Mouse (Mus musculus) forebrain, postnatal 0 days (tissue): ENCODE data around the gene Rora. TPM values are rescaled to one million over a fixed set of nuclear protein-coding genes. Genes with fewer than 3 reads are reported as not detected.

ENCODE experiments used
- ATAC-seq: fragments of 200-750 bp; cut with Nextera tagmentation; 2 replicates; pipeline ENCODE4 v1.8.0; 2017; ENCODE audit warnings: mild to moderate bottlenecking, moderate library complexity
- DNase-seq: peaks from one replicate; pipeline ENCODE4 v3.0.0-alpha.2; 2015
- H3K27ac ChIP-seq: fragments of 300-500 bp; sonication (generic); 2 replicates; pipeline ENCODE4 v1.5.1; 2014; ENCODE audit warnings: low read depth, mild to moderate bottlenecking, antibody characterized with exemption, low read length, moderate library complexity, mixed read lengths
- H3K27me3 ChIP-seq: fragments of 300-500 bp; sonication (generic); 2 replicates; pipeline ENCODE4 v1.6.1; 2014; ENCODE audit warnings: mild to moderate bottlenecking, low read length, mixed read lengths; ENCODE audit not compliant: insufficient read depth
- H3K36me3 ChIP-seq: fragments of 300-500 bp; sonication (generic); 2 replicates; pipeline ENCODE4 v1.6.1; 2014; ENCODE audit warnings: mild to moderate bottlenecking, moderate library complexity; ENCODE audit not compliant: insufficient read depth
- H3K4me1 ChIP-seq: fragments of 300-500 bp; sonication (generic); 2 replicates; pipeline ENCODE4 v1.6.1; 2014; ENCODE audit warnings: antibody characterized with exemption; ENCODE audit not compliant: insufficient read depth
- H3K4me2 ChIP-seq: fragments of 300-500 bp; sonication (generic); 2 replicates; pipeline ENCODE4 v1.6.1; 2014; ENCODE audit warnings: low read depth, mild to moderate bottlenecking, moderate library complexity
- H3K4me3 ChIP-seq: fragments of 300-500 bp; sonication (generic); 2 replicates; pipeline ENCODE4 v1.5.1; 2014; ENCODE audit warnings: low read depth, low read length, mixed read lengths
- H3K9ac ChIP-seq: fragments of 300-500 bp; sonication (generic); 2 replicates; pipeline ENCODE4 v1.6.1; 2014; ENCODE audit warnings: mild to moderate bottlenecking
- H3K9me3 ChIP-seq: fragments of 300-500 bp; sonication (generic); 2 replicates; pipeline ENCODE4 v1.6.1; 2016; ENCODE audit warnings: low read length
- CTCF ChIP-seq: sonication (generic); IDR thresholded peaks from 2 replicates; pipeline ENCODE4 v1.5.1; 2016; ENCODE audit warnings: antibody characterized with exemption, control low read depth, low read depth
- WGBS: fragments of 180-500 bp; shearing (Covaris S2); extraction: QIAGEN DNeasy Blood & Tissue Kit; methylation state at CpG from one replicate; pipeline ENCODE4 v1.1.7; 2014; 5-methylcytosine and 5-hydroxymethylcytosine counted together
- polyA plus RNA-seq: library from polyadenylated mRNA; unstranded; fragments of >200 nt; fragmentation: Nextera tagmentation; extraction: Ambion mirVana; gene quantifications from 2 replicates; pipeline ENCODE4 v1.2.1, GENCODE M21; 2015
- total RNA-seq: library from RNA; depleted of rRNA; stranded (reverse); fragments of >200 nt; gene quantifications from 2 replicates; pipeline ENCODE4 v1.2.3, GENCODE M21; 2014

Rora gene
- total and polyA plus RNA-seq, 2 experiments from 2014 or later, result 9.8 to 23.9 TPM

- no peak for ATAC-seq
- no peak for TF ChIP-seq CTCF
- no peaks in the 10 kb centered on the region for H3K9me3 ChIP-seq
- no peaks in the 10 kb centered on the region for H3K36me3 ChIP-seq
- H3K27me3 ChIP-seq, result peaks cover 2% of the 10 kb centered on the region; the same call in 1 of the 2 replicates
- H3K4me1 ChIP-seq, result 0 out of 2 replicates have a peak, but pooled peaks cover 10% of the 10 kb centered on the region
- no peak for DNase-seq
- WGBS, result 47% methylated on average over 6 of the region's 6 CpGs
- no peak overlapping the region for H3K4me3 ChIP-seq
- no peak overlapping the region for H3K9ac ChIP-seq
- H3K27ac ChIP-seq, result no peak overlapping the region
- no peak overlapping the region for H3K4me2 ChIP-seq
Measured at GRCm38 (mm10) chr9:68656796-68657130, 3.2 kb downstream of the Rora start.

- no peaks in the 10 kb centered on the region for H3K9me3 ChIP-seq
- no peaks in the 10 kb centered on the region for H3K36me3 ChIP-seq
Measured at GRCm38 (mm10) chr9:68670731-68671130, 17.1 kb downstream of the Rora start.

GRCm38 (mm10) chr9:68672459-68672858 is 18.9 kb downstream of the Rora start:
- 42% methylated on average over 5 of the region's 5 CpGs for WGBS
- H3K4me3 ChIP-seq, result no peak overlapping the region
- H3K4me2 ChIP-seq, result no peak overlapping the region
- H3K27ac ChIP-seq, result no peak overlapping the region
- no peak for TF ChIP-seq CTCF
- no peaks in the 10 kb centered on the region for H3K9me3 ChIP-seq
- no peak overlapping the region for H3K9ac ChIP-seq
- ATAC-seq (no peak), DNase-seq (no peak)
- H3K4me1 ChIP-seq, result no peaks in the 10 kb centered on the region
- no peaks in the 10 kb centered on the region for H3K36me3 ChIP-seq
- no peaks in the 10 kb centered on the region for H3K27me3 ChIP-seq

More at GRCm38 (mm10) chr9:68670731-68671130, 17.1 kb downstream of the Rora start:
- H3K4me1 ChIP-seq, result no peaks in the 10 kb centered on the region
- H3K27ac ChIP-seq, result no peak overlapping the region
- no peak overlapping the region for H3K4me3 ChIP-seq
- H3K27me3 ChIP-seq, result no peaks in the 10 kb centered on the region
- 92% methylated on average over 3 of the region's 3 CpGs for WGBS
- ATAC-seq (no peak), DNase-seq (no peak)
- TF ChIP-seq CTCF, result no peak
- H3K9ac ChIP-seq, result no peak overlapping the region
- H3K4me2 ChIP-seq, result no peak overlapping the region

GRCm38 (mm10) chr9:68673221-68673620 is 19.6 kb downstream of the Rora start:
- no peak for DNase-seq
- Histone ChIP-seq H3K4me1 (no peaks in the 10 kb centered on the region), H3K36me3 (no peaks in the 10 kb centered on the region), H3K4me3 (no peak overlapping the region), H3K9me3 (no peaks in the 10 kb centered on the region), H3K4me2 (no peak overlapping the region), H3K27ac (no peak overlapping the region), H3K9ac (no peak overlapping the region), H3K27me3 (no peaks in the 10 kb centered on the region)
- TF ChIP-seq CTCF, result no peak
- ATAC-seq, result no peak
- 82% methylated on average over 1 of the region's 1 CpGs for WGBS

- H3K4me3 ChIP-seq, result no peak overlapping the region
- no peak overlapping the region for H3K27ac ChIP-seq
- no peaks in the 10 kb centered on the region for H3K27me3 ChIP-seq
- TF ChIP-seq CTCF, result no peak
- no peaks in the 10 kb centered on the region for H3K36me3 ChIP-seq
- 80% methylated on average over 12 of the region's 12 CpGs for WGBS
- DNase-seq (no peak), ATAC-seq (peak; percentile 20; the same call in 1 of the 2 replicates)
- no peaks in the 10 kb centered on the region for H3K9me3 ChIP-seq
- H3K9ac ChIP-seq, result no peak overlapping the region
- H3K4me2 ChIP-seq, result no peak overlapping the region
- no peaks in the 10 kb centered on the region for H3K4me1 ChIP-seq
Measured at GRCm38 (mm10) chr9:68679871-68680374, 26.3 kb downstream of the Rora start.

GRCm38 (mm10) chr9:68683938-68684337 is 30.4 kb downstream of the Rora start:
- no peaks in the 10 kb centered on the region for H3K36me3 ChIP-seq
- no peak for TF ChIP-seq CTCF
- H3K27ac ChIP-seq, result no peak overlapping the region
- H3K9me3 ChIP-seq, result no peaks in the 10 kb centered on the region
- ATAC-seq (no peak), DNase-seq (peak; percentile 9)
- 12% methylated on average over 3 of the region's 3 CpGs for WGBS
- no peaks in the 10 kb centered on the region for H3K4me1 ChIP-seq
- no peak overlapping the region for H3K9ac ChIP-seq
- H3K4me3 ChIP-seq, result no peak overlapping the region
- H3K27me3 ChIP-seq, result no peaks in the 10 kb centered on the region
- no peak overlapping the region for H3K4me2 ChIP-seq

- no peaks in the 10 kb centered on the region for H3K9me3 ChIP-seq
- no peak overlapping the region for H3K4me3 ChIP-seq
- H3K27ac ChIP-seq, result no peak overlapping the region
- TF ChIP-seq CTCF, result no peak
- ATAC-seq (no peak), DNase-seq (no peak)
- 49% methylated on average over 5 of the region's 5 CpGs for WGBS
- no peak overlapping the region for H3K4me2 ChIP-seq
- H3K27me3 ChIP-seq, result no peaks in the 10 kb centered on the region
- no peaks in the 10 kb centered on the region for H3K4me1 ChIP-seq
- no peaks in the 10 kb centered on the region for H3K36me3 ChIP-seq
- no peak overlapping the region for H3K9ac ChIP-seq
Measured at GRCm38 (mm10) chr9:68685562-68685961, 32.0 kb downstream of the Rora start.
